ENCODE assay signal across 29 mouse cellular contexts in genomic region chr12:26465600-26465999, GRCm38 (mm10). TPM values are rescaled to one million over a fixed set of nuclear protein-coding genes. Genes with fewer than 3 reads are reported as not detected.
DNase-seq lines count a peak whose midpoint lies in the region; ATAC-seq and TF ChIP-seq lines count a peak whose summit lies in the region.
"Had no signal": no experiment of that assay in that cellular context is flagged by ENCODE, and none has a peak within 500 bp of the region (broad histone marks: within the 10 kb centered on the region; RNA-seq: fewer than 3 reads in every experiment).

No protein-coding gene starts in this region.

- no peak for DNase-seq in heart, adult 2 months
- no peak for DNase-seq in layer of hippocampus, adult 2 months (ENCODE audit: low spot score in 2 of 2)
- DNase-seq in layer of hippocampus, postnatal 14 days (ENCODE audit: low spot score in 2 of 2) = no peak
- DNase-seq in midbrain, embryonic 11.5 days (ENCODE audit: low spot score, missing footprints) = peak; percentile 80
- DNase-seq in thymus, adult 18-20 months = no peak
- DNase-seq: adrenal gland, postnatal 14 days; cerebellum, adult 11-12 months; cerebellum, adult 9-11 months; embryo, embryonic 11 days; gastrocnemius, postnatal 36 days; heart, postnatal 4 days; kidney, adult 18-20 months; kidney, postnatal 10 days; layer of hippocampus, adult 9-11 months; lung, adult 2 months; midbrain, embryonic 14.5 days; right cerebral cortex, postnatal 25 days; thymus, postnatal 25 days had no signal

- no peaks in the 10 kb centered on the region for H3K27me3 ChIP-seq in heart, adult 2 months (ENCODE audit: control insufficient read depth, insufficient read depth, low read length)
- no peaks in the 10 kb centered on the region for H3K27me3 ChIP-seq in heart, embryonic 12.5 days (replicated peaks)
- H3K27me3 ChIP-seq in midbrain, embryonic 11.5 days (ENCODE audit: control insufficient read depth, insufficient read depth, low read length) = no peaks in the 10 kb centered on the region
- H3K27me3 ChIP-seq in midbrain, embryonic 13.5 days = no peaks in the 10 kb centered on the region
- H3K27me3 ChIP-seq: embryonic facial prominence, embryonic 12.5 days; heart, embryonic 15.5 days; hindbrain, embryonic 13.5 days; limb, embryonic 13.5 days; liver, embryonic 12.5 days; stomach, embryonic 15.5 days had no signal

- H3K4me3 ChIP-seq in heart, adult 2 months = no peak overlapping the region
- H3K4me3 ChIP-seq in heart, embryonic 12.5 days = no peak overlapping the region
- no peak overlapping the region for H3K4me3 ChIP-seq in layer of hippocampus, adult 2 months
- no peak overlapping the region for H3K4me3 ChIP-seq in midbrain, embryonic 11.5 days (ENCODE audit: low read depth, low read length)
- no peak overlapping the region for H3K4me3 ChIP-seq in midbrain, embryonic 13.5 days (replicated peaks)
- H3K4me3 ChIP-seq: embryonic facial prominence, embryonic 12.5 days; heart, embryonic 15.5 days; hindbrain, embryonic 13.5 days; limb, embryonic 13.5 days; liver, embryonic 12.5 days; megakaryocyte, embryonic 14.5 days; stomach, embryonic 15.5 days had no signal

- H3K4me2 ChIP-seq in heart, embryonic 12.5 days = no peak overlapping the region
- H3K4me2 ChIP-seq in midbrain, embryonic 11.5 days = no peak overlapping the region
- H3K4me2 ChIP-seq in midbrain, embryonic 13.5 days (replicated peaks) = no peak overlapping the region
- H3K4me2 ChIP-seq: embryonic facial prominence, embryonic 12.5 days; heart, embryonic 15.5 days; hindbrain, embryonic 13.5 days; limb, embryonic 13.5 days; liver, embryonic 12.5 days; stomach, embryonic 15.5 days had no signal

- peak overlapping the region; percentile 41 for H3K27ac ChIP-seq in heart, adult 2 months
- no peak overlapping the region for H3K27ac ChIP-seq in heart, embryonic 12.5 days (ENCODE audit: poor library complexity, severe bottlenecking)
- H3K27ac ChIP-seq in layer of hippocampus, adult 2 months = no peak overlapping the region
- no peak overlapping the region for H3K27ac ChIP-seq in midbrain, embryonic 11.5 days (ENCODE audit: low read depth, low read length)
- no peak overlapping the region for H3K27ac ChIP-seq in midbrain, embryonic 13.5 days
- H3K27ac ChIP-seq: embryonic facial prominence, embryonic 12.5 days; heart, embryonic 15.5 days; hindbrain, embryonic 13.5 days; limb, embryonic 13.5 days; liver, embryonic 12.5 days; stomach, embryonic 15.5 days had no signal

- no peaks in the 10 kb centered on the region for H3K79me2 ChIP-seq in heart, adult 2 months (replicated peaks; ENCODE audit: control insufficient read depth, insufficient read depth, low read length)

- intact Hi-C loops in heart, adult 2 months (cut with DNase I) = loop anchor here (2.0 to 5.0 kb wide), 2 partner anchors 41 to 148 kb away; no protein-coding TSS in a partner anchor

- no peak for TF ChIP-seq EP300 in heart, adult 2 months (IDR thresholded peaks at IDR 0.05; ENCODE audit: insufficient read depth, low read depth, low read length)

- 62% methylated on average over 5 of the region's 5 CpGs for WGBS in heart, adult 2 months
- WGBS in heart, embryonic 12.5 days = 75% methylated on average over 5 of the region's 5 CpGs
- WGBS in midbrain, embryonic 11.5 days = 77% methylated on average over 5 of the region's 5 CpGs
- 73% methylated on average over 5 of the region's 5 CpGs for WGBS in midbrain, embryonic 13.5 days

- no peaks in the 10 kb centered on the region for H3K9me3 ChIP-seq in heart, embryonic 12.5 days (replicated peaks)
- H3K9me3 ChIP-seq in midbrain, embryonic 11.5 days (ENCODE audit: control insufficient read depth, low read length) = no peaks in the 10 kb centered on the region
- H3K9me3 ChIP-seq in midbrain, embryonic 13.5 days = no peaks in the 10 kb centered on the region
- H3K9me3 ChIP-seq: embryonic facial prominence, embryonic 12.5 days; heart, embryonic 15.5 days; hindbrain, embryonic 13.5 days; limb, embryonic 13.5 days; liver, embryonic 12.5 days; megakaryocyte, embryonic 14.5 days; stomach, embryonic 15.5 days had no signal

- peaks cover 1% of the 10 kb centered on the region; the same call in 1 of the 2 replicates for H3K36me3 ChIP-seq in heart, adult 2 months (ENCODE audit: control insufficient read depth, insufficient read depth, low read length)
- no peaks in the 10 kb centered on the region for H3K36me3 ChIP-seq in heart, embryonic 12.5 days
- no peaks in the 10 kb centered on the region for H3K36me3 ChIP-seq in midbrain, embryonic 11.5 days (ENCODE audit: control insufficient read depth, insufficient read depth, low read length)
- no peaks in the 10 kb centered on the region for H3K36me3 ChIP-seq in midbrain, embryonic 13.5 days
- H3K36me3 ChIP-seq: embryonic facial prominence, embryonic 12.5 days; heart, embryonic 15.5 days; hindbrain, embryonic 13.5 days; limb, embryonic 13.5 days; liver, embryonic 12.5 days; stomach, embryonic 15.5 days had no signal

- peaks cover 5% of the 10 kb centered on the region for H3K4me1 ChIP-seq in heart, adult 2 months (ENCODE audit: control insufficient read depth, insufficient read depth, low read length)
- peaks cover 9% of the 10 kb centered on the region; the same call in 1 of the 2 replicates for H3K4me1 ChIP-seq in heart, embryonic 12.5 days (replicated peaks)
- no peaks in the 10 kb centered on the region for H3K4me1 ChIP-seq in midbrain, embryonic 11.5 days (ENCODE audit: control insufficient read depth, insufficient read depth, low read length)
- peaks cover 15% of the 10 kb centered on the region for H3K4me1 ChIP-seq in midbrain, embryonic 13.5 days (replicated peaks)

- TF ChIP-seq POLR2A in heart, adult 2 months (IDR thresholded peaks at IDR 0.05; ENCODE audit: insufficient read depth, low read depth, low read length) = no peak

- no peak overlapping the region for H3K9ac ChIP-seq in heart, adult 2 months (ENCODE audit: low read depth, low read length)
- H3K9ac ChIP-seq in heart, embryonic 12.5 days = no peak overlapping the region
- H3K9ac ChIP-seq in midbrain, embryonic 11.5 days (ENCODE audit: low read length) = no peak overlapping the region
- H3K9ac ChIP-seq in midbrain, embryonic 13.5 days (replicated peaks) = no peak overlapping the region
- H3K9ac ChIP-seq: embryonic facial prominence, embryonic 12.5 days; heart, embryonic 15.5 days; hindbrain, embryonic 13.5 days; limb, embryonic 13.5 days; liver, embryonic 12.5 days; stomach, embryonic 15.5 days had no signal

- no peak for ATAC-seq in heart, embryonic 12.5 days (ENCODE audit: insufficient number of reproducible peaks, low FRiP score)
- no peak for ATAC-seq in midbrain, embryonic 11.5 days (ENCODE audit: low FRiP score)
- ATAC-seq in midbrain, embryonic 13.5 days = no peak
- ATAC-seq: CD4-positive, CD25-positive, alpha-beta regulatory T cell, adult 4 months; forebrain, embryonic 14.5 days; liver, embryonic 12.5 days had no signal

- peak; percentile 69 for TF ChIP-seq CTCF in heart, adult 2 months (IDR thresholded peaks at IDR 0.05)
- peak; percentile 59 for TF ChIP-seq CTCF in layer of hippocampus, adult 2 months (conservative IDR thresholded peaks at IDR 0.05)

RNA-seq across cellular contexts. Expression of gene Cmpk2, which starts 3.4 kb away (rescaled TPM):
- 1 to 10 TPM; 4.2 to 4.5 TPM for total RNA-seq in heart, adult 2 months (2021)
- 3.8 and 6.6 TPM in 2 replicates for polyA plus RNA-seq in heart, adult 2 months (2012; rRNA removed)
- 5.3 and 6.4 TPM in 2 replicates for polyA plus RNA-seq in heart, embryonic 12.5 days (2016; fragmentation: Nextera tagmentation; extraction: Ambion mirVana)
- 10 to 100 TPM; 15.8 to 17.6 TPM for total RNA-seq in layer of hippocampus, adult 2 months (2021)
- 10 to 100 TPM; 16.3 to 17.3 TPM for total RNA-seq in layer of hippocampus, postnatal 14 days (2021)
- polyA plus RNA-seq in midbrain, embryonic 11.5 days (2014; fragmentation: Nextera tagmentation; extraction: Ambion mirVana) = 7.6 and 7.8 TPM in 2 replicates
- polyA plus RNA-seq in midbrain, embryonic 13.5 days (2015; fragmentation: Nextera tagmentation; extraction: Ambion mirVana) = 7.6 and 8.5 TPM in 2 replicates

RNA-seq across cellular contexts. Expression of gene Rsad2, which starts 9.3 kb away (rescaled TPM):
- 10 to 100 TPM in 1 of 2 experiments, 1 to 10 TPM in 1; 7.4 to 14.4 TPM for total RNA-seq in heart, adult 2 months (2021)
- 6.9 and 8.2 TPM in 2 replicates for polyA plus RNA-seq in heart, adult 2 months (2012; rRNA removed)
- 1.2 and 1.5 TPM in 2 replicates for polyA plus RNA-seq in heart, embryonic 12.5 days (2016; fragmentation: Nextera tagmentation; extraction: Ambion mirVana)
- 1 to 10 TPM in 1 of 2 experiments, under 1 TPM in 1; 0.61 to 1.1 TPM for total RNA-seq in layer of hippocampus, adult 2 months (2021)
- total RNA-seq in layer of hippocampus, postnatal 14 days (2021) = under 1 TPM; 0.37 to 0.48 TPM
- polyA plus RNA-seq in midbrain, embryonic 11.5 days (2014; fragmentation: Nextera tagmentation; extraction: Ambion mirVana) = 0.14 and 0.18 TPM in 2 replicates
- polyA plus RNA-seq in midbrain, embryonic 13.5 days (2015; fragmentation: Nextera tagmentation; extraction: Ambion mirVana) = 0.15 and 0.36 TPM in 2 replicates

RNA-seq across cellular contexts. Expression of gene Rnf144a, which starts 50.5 kb away (rescaled TPM):
- total RNA-seq in heart, adult 2 months (2021) = 10 to 100 TPM; 12.7 to 13.4 TPM
- polyA plus RNA-seq in heart, adult 2 months (2012; rRNA removed) = 11.5 and 17.2 TPM in 2 replicates
- 10.0 and 11.3 TPM in 2 replicates for polyA plus RNA-seq in heart, embryonic 12.5 days (2016; fragmentation: Nextera tagmentation; extraction: Ambion mirVana)
- total RNA-seq in layer of hippocampus, adult 2 months (2021) = 10 to 100 TPM; 20.4 to 22.6 TPM
- 10 to 100 TPM; 35.3 to 39.0 TPM for total RNA-seq in layer of hippocampus, postnatal 14 days (2021)
- polyA plus RNA-seq in midbrain, embryonic 11.5 days (2014; fragmentation: Nextera tagmentation; extraction: Ambion mirVana) = 24.7 and 25.5 TPM in 2 replicates
- 29.0 and 32.9 TPM in 2 replicates for polyA plus RNA-seq in midbrain, embryonic 13.5 days (2015; fragmentation: Nextera tagmentation; extraction: Ambion mirVana)
